Mouse (Mus musculus) forebrain, embryonic 11.5 days (tissue): ENCODE measurements at regions not wholly inside any gene's neighbourhood (a gene's known extent, or its start where the extent isn't known, plus 50 kb on each side); places are given as distances from the start of the nearest gene placed in this dataset.

Experiments used
- ATAC-seq: fragments of 200-750 bp; cut with Nextera tagmentation; replicated peaks from 2 replicates; pipeline ENCODE4 v1.8.0; 2017; ENCODE audit warnings: moderate TSS enrichment; ENCODE audit not compliant: low FRiP score
- DNase-seq: peaks from one replicate; pipeline ENCODE4 v3.0.0-alpha.2; 2017; ENCODE audit warnings: low spot score
- H3K27ac ChIP-seq: fragments of 300-500 bp; sonication (generic); 2 replicates; pipeline ENCODE4 v1.5.1; 2014; ENCODE audit warnings: low read depth, low read length
- H3K27me3 ChIP-seq: fragments of 300-500 bp; sonication (generic); 2 replicates; pipeline ENCODE4 v1.6.1; 2014; ENCODE audit warnings: mild to moderate bottlenecking, low read length, mixed read lengths; ENCODE audit not compliant: control insufficient read depth, insufficient read depth
- H3K36me3 ChIP-seq: fragments of 300-500 bp; sonication (generic); 2 replicates; pipeline ENCODE4 v1.6.1; 2014; ENCODE audit warnings: mild to moderate bottlenecking, low read length, moderate library complexity, mixed read lengths; ENCODE audit not compliant: control insufficient read depth, insufficient read depth
- H3K4me1 ChIP-seq: fragments of 300-500 bp; sonication (generic); replicated peaks from 2 replicates; pipeline ENCODE4 v1.6.1; 2014; ENCODE audit warnings: low read length, mixed read lengths; ENCODE audit not compliant: control insufficient read depth, insufficient read depth
- H3K4me2 ChIP-seq: fragments of 300-500 bp; sonication (generic); 2 replicates; pipeline ENCODE4 v1.6.1; 2014; ENCODE audit warnings: low read depth, mild to moderate bottlenecking, low read length, moderate library complexity, mixed read lengths; ENCODE audit not compliant: severe bottlenecking
- H3K4me3 ChIP-seq: fragments of 300-500 bp; sonication (generic); 2 replicates; pipeline ENCODE4 v1.5.1; 2014; ENCODE audit warnings: low read depth, low read length
- H3K9ac ChIP-seq: fragments of 300-500 bp; sonication (generic); 2 replicates; pipeline ENCODE4 v1.6.1; 2014; ENCODE audit warnings: low read length
- H3K9me3 ChIP-seq: fragments of 300-500 bp; sonication (generic); 2 replicates; pipeline ENCODE4 v1.6.1; 2016; ENCODE audit warnings: low read length, mixed read lengths; ENCODE audit not compliant: control insufficient read depth
- WGBS: fragments of 180-500 bp; shearing (Covaris S2); extraction: QIAGEN DNeasy Blood & Tissue Kit; methylation state at CpG from one replicate; pipeline ENCODE4 v1.1.7; 2014; 5-methylcytosine and 5-hydroxymethylcytosine counted together

DNA sequence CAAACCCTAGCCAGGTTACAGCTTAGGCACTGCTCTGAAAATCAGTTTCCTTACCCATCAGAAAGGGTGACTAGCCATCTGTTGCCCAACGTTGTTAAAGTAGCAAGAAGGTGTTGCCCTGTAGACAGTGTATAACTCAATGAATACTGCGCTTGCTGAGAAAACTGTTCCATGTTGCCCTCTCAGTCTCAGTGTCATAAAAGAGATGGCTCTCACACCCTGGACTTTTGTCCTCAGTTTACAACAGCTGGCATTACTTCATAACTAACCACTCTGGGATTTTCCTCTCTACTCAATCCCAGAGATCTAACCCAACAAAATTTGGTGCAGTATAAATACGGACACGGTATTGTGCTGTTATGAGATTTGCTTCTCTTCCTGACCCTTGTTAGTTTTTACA, 252.1 kb upstream of the Cited2 start:
- 95% methylated on average over 4 of the region's 4 CpGs for WGBS
- Histone ChIP-seq H3K27ac (no peak overlapping the region), H3K4me3 (no peak overlapping the region), H3K27me3 (no peaks in the 10 kb centered on the region), H3K4me1 (no peaks in the 10 kb centered on the region; the same call in 1 of the 2 replicates), H3K9me3 (no peaks in the 10 kb centered on the region), H3K9ac (no peak overlapping the region), H3K4me2 (no peak overlapping the region), H3K36me3 (no peaks in the 10 kb centered on the region)
- no peak for ATAC-seq
- no peak for DNase-seq

DNA sequence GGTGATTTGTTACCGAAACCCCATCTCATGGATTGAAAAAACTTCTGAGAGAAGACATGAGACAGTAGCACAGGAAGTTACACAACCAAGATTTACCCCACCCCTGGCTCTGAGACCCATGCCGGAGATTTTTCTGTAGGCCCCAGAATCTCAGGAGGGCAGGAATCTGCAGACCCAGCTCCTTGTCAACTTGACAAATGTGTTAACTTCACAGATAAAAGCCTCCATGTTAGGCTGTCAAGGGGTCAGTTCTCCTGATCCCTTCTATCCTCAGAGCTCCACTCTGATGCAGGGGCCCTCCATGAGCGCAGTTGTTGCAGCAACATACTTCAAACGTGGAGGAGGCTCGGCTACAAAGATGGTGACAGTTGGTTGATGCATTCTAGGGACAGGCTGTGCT, 250.5 kb upstream of the Cited2 start:
- Histone ChIP-seq H3K27me3 (no peaks in the 10 kb centered on the region), H3K4me1 (no peaks in the 10 kb centered on the region; the same call in 1 of the 2 replicates), H3K9me3 (no peaks in the 10 kb centered on the region), H3K36me3 (no peaks in the 10 kb centered on the region), H3K4me3 (no peak overlapping the region), H3K9ac (no peak overlapping the region), H3K27ac (no peak overlapping the region), H3K4me2 (no peak overlapping the region)
- 74% methylated on average over 5 of the region's 5 CpGs for WGBS
- ATAC-seq (no peak), DNase-seq (no peak)

DNA sequence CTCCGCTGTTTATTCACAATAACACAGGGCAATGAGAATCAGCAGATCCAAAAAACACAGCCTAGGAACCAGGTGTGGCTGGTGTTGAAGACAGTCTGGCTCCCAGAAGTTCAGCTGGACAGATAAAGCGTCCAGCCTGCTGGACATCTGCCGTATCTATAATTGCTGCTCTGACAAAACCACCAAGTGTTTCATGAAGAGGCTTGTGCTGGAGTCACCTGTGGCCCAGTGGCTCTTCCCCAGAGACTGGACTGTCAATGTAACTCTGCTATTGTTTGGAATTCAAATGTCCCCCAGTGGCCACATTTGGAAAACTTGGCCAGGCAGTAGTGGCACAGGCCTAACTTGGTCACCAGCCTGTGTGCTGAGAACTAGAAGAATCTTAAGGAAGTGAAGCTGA, 247.0 kb upstream of the Cited2 start:
- Histone ChIP-seq H3K4me2 (no peak overlapping the region), H3K4me1 (peaks cover 4% of the 10 kb centered on the region; the same call in 1 of the 2 replicates), H3K27me3 (no peaks in the 10 kb centered on the region), H3K36me3 (no peaks in the 10 kb centered on the region), H3K4me3 (no peak overlapping the region), H3K9ac (no peak overlapping the region), H3K27ac (no peak overlapping the region), H3K9me3 (no peaks in the 10 kb centered on the region)
- 88% methylated on average over 3 of the region's 3 CpGs for WGBS
- ATAC-seq (no peak), DNase-seq (no peak)

DNA sequence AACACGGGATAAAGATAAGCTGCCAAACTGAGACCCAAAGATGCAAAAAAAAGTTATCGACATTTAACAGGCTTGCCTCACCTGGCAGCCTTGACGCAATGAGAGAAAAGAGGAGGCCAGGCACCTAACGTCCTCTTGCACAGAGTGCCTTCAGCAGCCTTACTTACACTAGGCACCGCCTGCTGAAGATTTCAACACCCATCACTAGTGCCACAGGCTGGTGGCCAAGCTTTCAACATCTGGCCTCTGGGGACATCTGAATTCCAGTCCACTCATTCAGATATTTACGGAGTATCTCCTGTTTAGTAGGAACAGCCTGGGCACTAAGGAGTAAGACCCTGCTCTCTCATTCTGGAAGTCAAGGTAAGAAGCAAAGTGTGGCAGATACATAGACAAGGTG, 246.3 kb upstream of the Cited2 start:
- DNase-seq, result no peak
- WGBS, result 92% methylated on average over 6 of the region's 6 CpGs

DNA sequence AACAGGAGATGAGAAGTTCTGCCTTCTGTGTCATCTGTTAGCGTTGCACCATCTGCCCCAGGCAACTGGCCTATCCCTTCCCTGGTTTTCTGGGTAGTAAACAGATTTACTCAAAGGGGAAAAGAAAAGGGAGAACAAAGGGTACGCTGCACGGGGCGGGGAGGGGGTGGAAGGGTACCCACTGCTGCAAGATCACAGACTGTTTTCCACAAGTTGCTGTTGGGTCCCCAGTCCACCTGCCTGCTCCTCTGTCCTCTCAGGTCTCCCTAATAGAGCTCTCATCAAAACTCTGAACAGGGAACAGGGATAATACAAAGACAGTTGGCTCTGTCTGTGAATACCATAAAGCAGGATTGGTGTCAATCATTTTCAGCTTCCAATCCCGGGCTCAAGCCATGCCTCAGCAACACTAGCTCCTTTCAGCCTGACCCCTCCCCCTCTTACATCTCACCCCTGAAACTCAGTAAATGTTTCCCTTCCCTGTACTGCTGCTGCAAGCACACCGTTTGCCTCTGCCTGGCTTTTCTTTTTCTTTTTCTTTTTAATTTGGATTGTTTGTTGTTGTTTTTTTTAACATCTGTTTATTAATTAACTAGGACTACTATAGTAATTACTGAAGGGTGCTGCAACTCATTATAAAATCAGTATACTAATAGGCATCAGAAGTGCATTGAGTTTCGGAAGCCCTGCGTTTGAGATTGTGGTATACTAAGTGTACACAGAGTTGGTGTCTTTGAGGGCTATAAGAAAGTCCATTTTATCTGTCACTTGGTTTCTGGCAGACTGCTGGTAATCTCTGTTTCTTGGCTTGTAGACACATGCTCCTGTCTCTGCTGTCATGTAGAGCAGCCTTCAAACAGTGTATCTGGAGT, 244.0 kb upstream of the Cited2 start:
- 17% methylated on average over 8 of the region's 8 CpGs for WGBS
- peak; percentile 97 for ATAC-seq
- Histone ChIP-seq H3K9me3 (no peaks in the 10 kb centered on the region), H3K4me3 (no peak overlapping the region), H3K4me2 (peak overlapping the region; percentile 30), H3K9ac (0 out of 2 replicates have a peak overlapping the region, but pooled peaks have one; percentile 21), H3K4me1 (0 out of 2 replicates have a peak, but pooled peaks cover 4% of the 10 kb centered on the region), H3K27me3 (no peaks in the 10 kb centered on the region), H3K36me3 (no peaks in the 10 kb centered on the region), H3K27ac (peak overlapping the region; percentile 68)
- DNase-seq, result peak; percentile 82

More for the DNA sequence above, 246.3 kb upstream of the Cited2 start:
- Histone ChIP-seq H3K4me1 (peaks cover 4% of the 10 kb centered on the region; the same call in 1 of the 2 replicates), H3K9me3 (no peaks in the 10 kb centered on the region), H3K27me3 (no peaks in the 10 kb centered on the region), H3K4me2 (no peak overlapping the region), H3K9ac (no peak overlapping the region), H3K27ac (no peak overlapping the region), H3K4me3 (no peak overlapping the region), H3K36me3 (no peaks in the 10 kb centered on the region)
- ATAC-seq, result no peak

DNA sequence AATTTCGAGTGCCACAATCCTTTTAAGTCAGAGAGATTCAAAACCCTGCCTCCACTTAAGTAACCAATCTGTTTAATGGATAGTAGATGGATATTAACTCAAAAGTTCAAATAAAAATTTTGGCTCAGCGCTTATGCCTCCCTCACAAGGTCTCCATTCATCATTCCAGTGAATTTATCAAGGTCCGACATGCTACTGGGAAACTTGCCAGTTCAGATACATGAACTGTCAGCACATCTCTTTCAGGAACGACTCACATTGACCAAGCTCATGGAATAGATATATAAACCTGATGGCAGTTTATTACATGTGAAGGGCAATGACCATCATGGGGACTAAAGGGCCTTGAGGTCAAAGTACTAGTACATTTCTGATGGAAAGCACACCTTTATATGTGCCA, 240.3 kb upstream of the Cited2 start:
- no peak for ATAC-seq
- Histone ChIP-seq H3K27me3 (no peaks in the 10 kb centered on the region), H3K36me3 (no peaks in the 10 kb centered on the region), H3K4me3 (no peak overlapping the region), H3K9ac (no peak overlapping the region), H3K4me1 (0 out of 2 replicates have a peak, but pooled peaks cover 4% of the 10 kb centered on the region), H3K27ac (no peak overlapping the region), H3K4me2 (no peak overlapping the region), H3K9me3 (no peaks in the 10 kb centered on the region)
- WGBS, result 88% methylated on average over 4 of the region's 4 CpGs
- DNase-seq, result no peak

DNA sequence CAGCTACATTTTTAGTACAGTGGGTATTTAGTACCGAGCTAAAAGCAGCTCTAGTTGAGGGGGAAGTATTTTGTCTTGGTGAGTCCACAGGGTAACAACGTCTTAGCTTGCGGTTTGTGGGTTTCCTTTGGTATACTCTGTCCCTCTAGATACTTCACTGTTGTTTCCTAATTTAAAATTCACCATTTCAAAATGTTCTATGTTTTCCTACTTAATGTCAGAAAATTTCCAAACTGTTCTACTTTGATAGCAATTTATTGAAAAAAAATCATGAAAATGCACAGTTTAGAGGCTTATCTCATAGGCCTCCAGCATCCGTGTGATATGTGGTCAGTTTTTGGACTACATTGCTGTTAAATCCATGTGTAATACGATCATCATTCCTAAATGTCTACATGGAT, 238.0 kb upstream of the Cited2 start:
- no peak for ATAC-seq
- H3K9ac ChIP-seq, result no peak overlapping the region
- 83% methylated on average over 5 of the region's 5 CpGs for WGBS
- H3K4me3 ChIP-seq, result no peak overlapping the region
- H3K36me3 ChIP-seq, result no peaks in the 10 kb centered on the region
- H3K4me1 ChIP-seq, result no peaks in the 10 kb centered on the region
- DNase-seq, result no peak
- no peaks in the 10 kb centered on the region for H3K27me3 ChIP-seq
- no peaks in the 10 kb centered on the region for H3K9me3 ChIP-seq
- no peak overlapping the region for H3K4me2 ChIP-seq
- no peak overlapping the region for H3K27ac ChIP-seq

DNA sequence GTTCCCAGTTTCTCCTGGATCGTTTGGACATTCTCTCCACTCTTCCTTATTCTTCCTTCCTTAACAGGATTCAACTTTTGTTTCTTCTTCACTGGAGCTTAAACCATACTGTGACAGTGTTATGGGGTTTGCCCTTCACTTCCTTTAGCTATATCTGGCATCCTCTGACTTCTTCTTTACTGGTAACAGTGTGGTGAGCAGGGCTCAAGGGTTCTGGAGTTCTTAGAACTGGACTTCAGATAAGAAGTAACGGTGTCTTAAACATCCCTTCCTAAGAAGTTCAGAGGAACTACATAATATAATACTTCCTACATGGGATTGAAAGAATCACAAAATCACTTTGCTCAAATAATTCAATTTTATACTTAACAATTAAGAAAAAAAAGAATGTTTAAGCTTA, 237.5 kb upstream of the Cited2 start:
- Histone ChIP-seq H3K9me3 (no peaks in the 10 kb centered on the region), H3K27me3 (no peaks in the 10 kb centered on the region), H3K27ac (no peak overlapping the region), H3K4me1 (no peaks in the 10 kb centered on the region), H3K4me2 (no peak overlapping the region), H3K4me3 (no peak overlapping the region), H3K9ac (no peak overlapping the region), H3K36me3 (no peaks in the 10 kb centered on the region)
- ATAC-seq (no peak), DNase-seq (no peak)
- WGBS, result 95% methylated on average over 2 of the region's 2 CpGs

DNA sequence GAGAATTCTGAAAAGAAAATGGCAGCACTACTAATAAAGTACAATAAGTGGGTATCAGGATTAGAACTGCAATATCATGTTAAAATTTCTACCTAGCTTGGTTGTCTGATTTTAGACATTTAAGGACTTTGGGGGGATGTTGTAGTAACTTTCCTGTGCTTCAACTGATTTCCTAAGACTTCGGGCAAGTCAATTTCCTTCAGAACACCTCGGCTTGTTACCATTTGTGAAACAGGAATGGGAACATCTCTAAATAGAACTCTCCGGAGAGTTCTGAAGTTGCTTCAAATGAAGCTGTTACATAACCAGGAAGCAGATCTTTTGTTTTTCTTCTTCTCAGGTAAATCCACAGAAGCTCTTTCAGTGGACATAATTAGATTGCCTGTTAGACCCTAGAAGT, 237.0 kb upstream of the Cited2 start:
- Histone ChIP-seq H3K9me3 (no peaks in the 10 kb centered on the region), H3K4me2 (no peak overlapping the region), H3K4me1 (no peaks in the 10 kb centered on the region), H3K27ac (no peak overlapping the region), H3K4me3 (no peak overlapping the region), H3K36me3 (no peaks in the 10 kb centered on the region), H3K27me3 (no peaks in the 10 kb centered on the region), H3K9ac (no peak overlapping the region)
- DNase-seq, result no peak
- no peak for ATAC-seq
- WGBS, result 95% methylated on average over 3 of the region's 3 CpGs
